Mouse (Mus musculus) mouse embryonic stem cell (cell line): ENCODE results near the gene Taf1.

Source experiments
- in situ Hi-C, 2 experiments: fragments of 300-500 bp; cut with MboI; formaldehyde crosslinking; loops; 1 replicate in 1 of 2; 3 replicates in 1 of 2; pipeline ENCODE4 v1.14.3; 2019 to 2020; ENCODE audit warnings: low sequenced_read_pairs in 2 of 2, low pct_unique_long_range_greater_than_20kb in 1 of 2, mixed read lengths in 1 of 2; ENCODE audit not compliant: unreplicated experiment in 1 of 2

Taf1 gene

DNA sequence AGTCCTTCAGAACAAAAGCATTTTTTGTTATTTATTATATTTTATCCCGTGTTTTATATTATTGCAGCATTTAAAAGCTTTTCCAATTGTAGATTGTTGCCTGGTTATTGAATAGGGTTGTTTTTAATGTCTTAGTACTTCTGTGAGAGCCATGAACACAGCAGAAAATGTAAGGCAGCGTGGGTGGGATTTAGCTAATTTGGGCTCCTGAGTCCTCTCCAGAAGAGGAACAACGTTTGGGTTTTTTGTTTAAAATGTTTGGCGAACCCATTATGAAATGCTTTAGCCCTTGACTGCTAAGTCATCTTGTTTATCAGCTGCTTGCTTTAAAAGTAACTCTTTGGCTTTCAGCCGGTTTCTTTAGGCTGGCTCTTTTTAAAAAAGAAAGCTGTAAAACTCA lies 109.6 kb downstream of the Taf1 start:
- in situ Hi-C loops, result no loop called here

DNA sequence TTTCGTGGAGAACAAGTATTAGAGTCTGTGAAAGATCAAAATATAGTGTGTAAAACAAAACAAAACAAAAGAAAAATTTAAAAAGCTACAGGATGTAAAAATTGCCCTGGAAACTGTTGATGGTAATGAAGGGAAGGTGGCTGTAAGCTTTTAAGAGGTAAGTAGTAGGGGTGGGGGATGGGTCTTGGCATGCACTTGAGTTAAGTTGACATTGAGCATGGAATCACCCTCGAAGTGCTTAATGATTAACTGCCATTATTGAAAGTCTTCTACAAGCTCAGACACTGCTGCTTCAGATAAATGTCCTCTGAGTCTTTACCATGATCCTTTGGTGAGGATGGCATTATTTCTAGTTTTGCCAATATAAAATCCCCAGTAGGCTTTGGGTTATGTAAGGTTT lies 112.8 kb downstream of the Taf1 start:
- in situ Hi-C loops, result no loop called here

DNA sequence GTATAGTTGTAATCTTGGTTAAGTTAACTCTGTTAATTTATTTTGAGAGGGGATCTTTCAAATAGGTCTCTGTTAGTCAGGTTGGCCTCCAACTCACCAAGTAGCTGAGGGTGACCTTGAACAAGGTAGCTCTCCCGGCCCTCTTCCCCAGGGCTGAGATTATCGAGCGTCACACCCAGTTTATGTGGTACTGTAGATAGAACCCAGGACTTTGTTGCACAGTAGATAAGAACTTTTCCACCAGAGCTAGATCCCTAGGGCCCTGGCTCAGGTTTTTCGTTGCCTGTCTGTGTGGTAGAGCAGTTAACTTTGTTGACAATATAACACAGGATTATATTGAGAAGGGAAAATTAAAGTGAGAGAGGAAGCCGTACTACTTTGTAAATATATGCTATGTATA lies 114.1 kb downstream of the Taf1 start:
- in situ Hi-C loops, result no loop called here
